Mouse (Mus musculus): ENCODE measurements around the gene Vmn1r233. TPM values are rescaled to one million over a fixed set of nuclear protein-coding genes. Genes with fewer than 3 reads are reported as not detected.
A peak's percentile ranks its signal among the peaks of the same experiment; 100 is the strongest.

Vmn1r233 gene
- polyA plus RNA-seq (2012; rRNA removed), result not detected in 2 replicates

DNA sequence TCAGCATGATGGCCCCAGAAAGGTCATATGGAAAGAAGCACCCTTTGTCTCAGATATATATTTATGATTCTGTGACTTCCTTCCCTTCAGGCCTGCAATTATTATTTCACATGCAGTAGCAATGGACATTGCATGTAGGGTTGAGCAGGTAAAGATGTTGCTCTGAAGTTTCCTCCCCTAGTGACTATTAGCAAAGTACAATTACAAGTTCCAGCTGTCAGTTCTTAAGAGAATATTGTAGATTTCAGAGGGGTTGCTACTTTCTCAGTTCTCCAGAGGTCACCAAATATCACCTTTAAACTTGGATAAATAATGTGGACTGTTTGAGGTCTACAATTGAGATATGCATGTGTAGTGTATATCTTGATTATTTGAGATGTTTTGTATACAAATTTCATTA, at the start of gene Vmn1r233:
Vmn1r233 (minus strand) TSS at position 101 of the 400 bp plus-strand sequence.
- DNase-seq (ENCODE audit: low read depth in 1 of 2, low spot score in 2 of 2), result no peak
- Histone ChIP-seq H3K4me3 (ENCODE audit: extremely low read depth, insufficient read depth, insufficient read length) (no peak within 1 kb of the TSS), H3K4me1 (ENCODE audit: control insufficient read depth, insufficient read depth, insufficient read length) (no peaks in the 10 kb centered on the region), H3K27ac (ENCODE audit: insufficient read depth, low read length) (no peak within 1 kb of the TSS), H3K27me3 (ENCODE audit: control insufficient read depth, insufficient read depth, low read length) (no peaks in the 10 kb centered on the region), H3K36me3 (ENCODE audit: control insufficient read depth, insufficient read depth, low read length) (no peaks in the 10 kb centered on the region)
- TF ChIP-seq POLR2A (IDR thresholded peaks at IDR 0.05; ENCODE audit: low read depth, low read length), result no peak

- Histone ChIP-seq H3K4me3 (ENCODE audit: extremely low read depth, insufficient read depth, insufficient read length) (no peak overlapping the region), H3K36me3 (ENCODE audit: control insufficient read depth, insufficient read depth, low read length) (peaks cover 18% of the 10 kb centered on the region), H3K27ac (ENCODE audit: insufficient read depth, low read length) (no peak overlapping the region), H3K4me1 (ENCODE audit: control insufficient read depth, insufficient read depth, insufficient read length) (no peaks in the 10 kb centered on the region), H3K27me3 (ENCODE audit: control insufficient read depth, insufficient read depth, low read length) (no peaks in the 10 kb centered on the region)
- no peak for TF ChIP-seq CTCF (IDR thresholded peaks at IDR 0.05; ENCODE audit: extremely low read depth, insufficient read depth, insufficient read length, insufficient replicate concordance)
- no peak for DNase-seq (ENCODE audit: low read depth in 1 of 2, low spot score in 2 of 2)
- 88% methylated on average over 1 of the region's 1 CpGs for WGBS
Observed at GRCm38 (mm10) chr17:21018410-21019080, 22.3 kb upstream of the Vmn1r233 start.

DNA sequence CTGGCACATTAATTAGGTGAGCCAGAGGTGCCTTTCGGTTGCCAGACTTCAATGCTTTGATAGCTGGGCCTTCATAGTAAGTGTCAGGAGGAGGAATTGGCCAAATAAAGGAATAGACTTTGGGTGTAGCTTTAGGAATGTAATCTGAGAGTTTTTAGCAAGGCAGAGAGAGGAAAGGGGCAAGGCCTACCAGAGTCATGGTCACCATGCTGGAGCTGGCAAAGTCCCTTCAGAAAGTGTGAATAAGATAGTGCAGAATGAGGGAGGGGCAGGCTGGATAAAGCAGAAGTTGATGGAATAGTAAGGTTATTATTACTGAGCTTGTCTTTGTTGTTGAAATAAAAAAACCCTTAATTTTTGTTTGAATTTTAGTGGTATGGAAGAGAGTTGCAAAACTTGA, 13.5 kb upstream of the Vmn1r233 start:
- Histone ChIP-seq H3K27ac (ENCODE audit: insufficient read depth, low read length) (no peak overlapping the region), H3K4me1 (ENCODE audit: control insufficient read depth, insufficient read depth, insufficient read length) (peaks cover 2% of the 10 kb centered on the region; the same call in 1 of the 2 replicates), H3K36me3 (ENCODE audit: control insufficient read depth, insufficient read depth, low read length) (peaks cover 5% of the 10 kb centered on the region; the same call in 1 of the 2 replicates), H3K4me3 (ENCODE audit: extremely low read depth, insufficient read depth, insufficient read length) (peak overlapping the region; percentile 71), H3K27me3 (ENCODE audit: control insufficient read depth, insufficient read depth, low read length) (no peaks in the 10 kb centered on the region)
- 40% methylated on average over 1 of the region's 1 CpGs for WGBS
- TF ChIP-seq CTCF (IDR thresholded peaks at IDR 0.05; ENCODE audit: extremely low read depth, insufficient read depth, insufficient read length, insufficient replicate concordance) (no peak), POLR2A (IDR thresholded peaks at IDR 0.05; ENCODE audit: low read depth, low read length) (no peak)
- no peak for DNase-seq (ENCODE audit: low read depth in 1 of 2, low spot score in 2 of 2)

- peaks cover 2% of the 10 kb centered on the region; the same call in 1 of the 2 replicates for H3K4me1 ChIP-seq (ENCODE audit: control insufficient read depth, insufficient read depth, insufficient read length)
- 7% methylated on average over 36 of the region's 36 CpGs for WGBS
- peak within 1 kb of the TSS; percentile 71 for H3K4me3 ChIP-seq (ENCODE audit: extremely low read depth, insufficient read depth, insufficient read length)
- TF ChIP-seq CTCF (IDR thresholded peaks at IDR 0.05; ENCODE audit: extremely low read depth, insufficient read depth, insufficient read length, insufficient replicate concordance) (no peak), POLR2A (IDR thresholded peaks at IDR 0.05; ENCODE audit: low read depth, low read length) (no peak; the same call in none of the 2 replicates)
- peaks cover 5% of the 10 kb centered on the region; the same call in 1 of the 2 replicates for H3K36me3 ChIP-seq (ENCODE audit: control insufficient read depth, insufficient read depth, low read length)
- H3K27ac ChIP-seq (ENCODE audit: insufficient read depth, low read length), result peak within 1 kb of the TSS; percentile 74
- DNase-seq (ENCODE audit: low read depth in 1 of 2, low spot score in 2 of 2), result peak; percentile 70 to 81
- no peaks in the 10 kb centered on the region for H3K27me3 ChIP-seq (ENCODE audit: control insufficient read depth, insufficient read depth, low read length)
Observed at GRCm38 (mm10) chr17:21008382-21009331, 12.4 kb upstream of the Vmn1r233 start, which contains the start of gene Zfp160. Gene Zfp160 (plus strand): TSS chr17:21008903.

DNA sequence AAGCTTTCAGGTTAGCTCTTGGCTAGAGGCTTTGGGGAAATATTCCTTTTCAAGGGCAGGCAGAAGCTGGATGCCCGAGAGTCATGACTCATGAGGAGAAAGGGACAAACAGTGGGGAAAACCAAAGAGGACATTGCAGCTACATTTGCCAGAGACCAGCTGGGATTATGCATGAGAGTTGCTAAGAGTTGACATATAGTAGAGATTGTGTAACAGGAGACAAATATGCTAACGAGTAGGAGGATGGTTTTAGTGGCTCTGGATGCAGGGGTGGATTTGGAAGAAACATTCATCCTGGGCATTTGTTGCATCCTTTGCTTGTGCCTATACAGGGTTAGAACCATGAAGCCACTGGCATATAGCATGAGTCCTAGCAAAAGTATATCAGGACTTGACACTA, 2.5 kb downstream of the Vmn1r233 start:
- Histone ChIP-seq H3K27ac (ENCODE audit: insufficient read depth, low read length) (no peak overlapping the region), H3K4me1 (ENCODE audit: control insufficient read depth, insufficient read depth, insufficient read length) (no peaks in the 10 kb centered on the region), H3K4me3 (ENCODE audit: extremely low read depth, insufficient read depth, insufficient read length) (no peak overlapping the region), H3K36me3 (ENCODE audit: control insufficient read depth, insufficient read depth, low read length) (no peaks in the 10 kb centered on the region), H3K27me3 (ENCODE audit: control insufficient read depth, insufficient read depth, low read length) (no peaks in the 10 kb centered on the region)
- TF ChIP-seq CTCF (IDR thresholded peaks at IDR 0.05; ENCODE audit: extremely low read depth, insufficient read depth, insufficient read length, insufficient replicate concordance) (no peak), POLR2A (IDR thresholded peaks at IDR 0.05; ENCODE audit: low read depth, low read length) (no peak)
- no peak for DNase-seq (ENCODE audit: low read depth in 1 of 2, low spot score in 2 of 2)
- 68% methylated on average over 2 of the region's 2 CpGs for WGBS

GRCm38 (mm10) chr17:20966681-20967080, 29.6 kb downstream of the Vmn1r233 start:
- Histone ChIP-seq H3K27ac (ENCODE audit: insufficient read depth, low read length) (no peak overlapping the region), H3K36me3 (ENCODE audit: control insufficient read depth, insufficient read depth, low read length) (peaks cover 50% of the 10 kb centered on the region), H3K27me3 (ENCODE audit: control insufficient read depth, insufficient read depth, low read length) (no peaks in the 10 kb centered on the region), H3K4me3 (ENCODE audit: extremely low read depth, insufficient read depth, insufficient read length) (no peak overlapping the region), H3K4me1 (ENCODE audit: control insufficient read depth, insufficient read depth, insufficient read length) (no peaks in the 10 kb centered on the region)
- no peak for TF ChIP-seq CTCF (IDR thresholded peaks at IDR 0.05; ENCODE audit: extremely low read depth, insufficient read depth, insufficient read length, insufficient replicate concordance)
- TF ChIP-seq POLR2A (IDR thresholded peaks at IDR 0.05; ENCODE audit: low read depth, low read length), result no peak
- DNase-seq (ENCODE audit: low read depth in 1 of 2, low spot score in 2 of 2), result no peak
